Mouse (Mus musculus) T-cell, adult 2 months (primary cell): Measurements from ENCODE around the gene Nsun4.
A peak's percentile ranks its signal among the peaks of the same experiment; 100 is the strongest.

Experiments
- DNase-seq: peaks from one replicate; pipeline ENCODE4 v3.0.0; 2022; ENCODE audit warnings: low spot score

Nsun4 gene

GRCm38 (mm10) chr4:116053399-116053961 lies at the start of gene Nsun4:
Nsun4 (minus strand) TSS chr4:116053876.
- DNase-seq: peak; percentile 96

- DNase-seq: no peak
Measured at GRCm38 (mm10) chr4:116100959-116101358, 47.3 kb upstream of the Nsun4 start.

- no peak for DNase-seq
Measured at GRCm38 (mm10) chr4:116097211-116097610, 43.5 kb upstream of the Nsun4 start.

GRCm38 (mm10) chr4:116096291-116096690 lies 42.6 kb upstream of the Nsun4 start:
- no peak for DNase-seq

- no peak for DNase-seq
Measured at GRCm38 (mm10) chr4:116088510-116089249, 35.0 kb upstream of the Nsun4 start.

GRCm38 (mm10) chr4:116077240-116078095 lies 23.8 kb upstream of the Nsun4 start:
- DNase-seq: no peak

GRCm38 (mm10) chr4:116076369-116077231 lies 22.9 kb upstream of the Nsun4 start:
- no peak for DNase-seq

- DNase-seq: peak; percentile 53
Measured at GRCm38 (mm10) chr4:116075631-116076368, 22.1 kb upstream of the Nsun4 start.

- DNase-seq: peak; percentile 93
Measured at GRCm38 (mm10) chr4:116074861-116075620, 21.4 kb upstream of the Nsun4 start, which contains the start of the genes Uqcrh and Lrrc41. Uqcrh (minus strand) TSS chr4:116075071. Lrrc41 (plus strand) TSS chr4:116075269.

GRCm38 (mm10) chr4:116074145-116074675 lies 20.5 kb upstream of the Nsun4 start:
- DNase-seq: no peak

- DNase-seq: no peak
Measured at GRCm38 (mm10) chr4:116073146-116073545, 19.5 kb upstream of the Nsun4 start.

GRCm38 (mm10) chr4:116070116-116070515 lies 16.4 kb upstream of the Nsun4 start:
- no peak for DNase-seq

GRCm38 (mm10) chr4:116063855-116064254 lies 10.2 kb upstream of the Nsun4 start:
- DNase-seq: no peak

- no peak for DNase-seq
Measured at GRCm38 (mm10) chr4:116059012-116059726, 5.5 kb upstream of the Nsun4 start.

GRCm38 (mm10) chr4:116057559-116057958 lies 3.9 kb upstream of the Nsun4 start:
- no peak for DNase-seq

- peak; percentile 60 for DNase-seq
Measured at GRCm38 (mm10) chr4:116052526-116053293, 966 bp downstream of the Nsun4 start.

GRCm38 (mm10) chr4:116049211-116049610 lies 4.5 kb downstream of the Nsun4 start:
- DNase-seq: no peak

GRCm38 (mm10) chr4:116048130-116048920 lies 5.4 kb downstream of the Nsun4 start:
- no peak for DNase-seq
